ENCODE assay signal across 8 mouse cellular contexts in genomic region chr8:84065037-84065436, GRCm38 (mm10). TPM values are rescaled to one million over a fixed set of nuclear protein-coding genes. Genes with fewer than 3 reads are reported as not detected.
DNase-seq lines count a peak whose midpoint lies in the region; ATAC-seq lines count a peak whose summit lies in the region.

Gene Gm10643 (minus strand): TSS chr8:84065137.

- peak within 1 kb of the TSS; percentile 99 for H3K4me3 ChIP-seq in kidney, embryonic 15.5 days (replicated peaks)
- peak within 1 kb of the TSS; percentile 59 for H3K4me3 ChIP-seq in brown adipose tissue, adult 24 weeks (ENCODE audit: insufficient read depth, low read depth, low read length)
- H3K4me3 ChIP-seq in hindbrain, embryonic 14.5 days (replicated peaks; ENCODE audit: low read length) = peak within 1 kb of the TSS; percentile 92
- H3K4me3 ChIP-seq in midbrain, embryonic 14.5 days (replicated peaks; ENCODE audit: low read depth, low read length) = peak within 1 kb of the TSS; percentile 99

- peak within 1 kb of the TSS; percentile 84 for H3K27ac ChIP-seq in kidney, embryonic 15.5 days
- peak within 1 kb of the TSS; percentile 80 for H3K27ac ChIP-seq in brown adipose tissue, adult 24 weeks (replicated peaks; ENCODE audit: low read depth, low read length)
- H3K27ac ChIP-seq in hindbrain, embryonic 14.5 days = peak within 1 kb of the TSS; percentile 72
- peak within 1 kb of the TSS; percentile 77 for H3K27ac ChIP-seq in midbrain, embryonic 14.5 days (replicated peaks; ENCODE audit: low read depth, low read length)

- H3K4me2 ChIP-seq in kidney, embryonic 15.5 days = peak within 1 kb of the TSS; percentile 86
- peak within 1 kb of the TSS; percentile 77 for H3K4me2 ChIP-seq in hindbrain, embryonic 14.5 days (replicated peaks)
- peak within 1 kb of the TSS; percentile 84 for H3K4me2 ChIP-seq in midbrain, embryonic 14.5 days (ENCODE audit: low read length)

- no peaks in the 10 kb centered on the region for H3K9me3 ChIP-seq in kidney, embryonic 15.5 days (replicated peaks)
- H3K9me3 ChIP-seq in hindbrain, embryonic 14.5 days (ENCODE audit: control insufficient read depth, low read length) = no peaks in the 10 kb centered on the region
- no peaks in the 10 kb centered on the region for H3K9me3 ChIP-seq in midbrain, embryonic 14.5 days (ENCODE audit: control insufficient read depth, low read length)

- intact Hi-C loops in gastrocnemius, postnatal 36 days (cut with DNase I) = no loop called here

- H3K4me1 ChIP-seq in kidney, embryonic 15.5 days = peaks cover 33% of the 10 kb centered on the region
- H3K4me1 ChIP-seq in brown adipose tissue, adult 24 weeks (ENCODE audit: control insufficient read depth, insufficient read depth, insufficient read length, low read length) = peaks cover 20% of the 10 kb centered on the region
- H3K4me1 ChIP-seq in hindbrain, embryonic 14.5 days (replicated peaks; ENCODE audit: control insufficient read depth, insufficient read depth, low read length) = peaks cover 17% of the 10 kb centered on the region
- H3K4me1 ChIP-seq in midbrain, embryonic 14.5 days (ENCODE audit: control insufficient read depth, insufficient read depth, low read length) = peaks cover 21% of the 10 kb centered on the region

- no peak for DNase-seq in kidney, adult 9 months
- DNase-seq in hindbrain, embryonic 14.5 days (ENCODE audit: low spot score) = no peak
- no peak for DNase-seq in midbrain, embryonic 14.5 days
- DNase-seq in gastrocnemius, postnatal 36 days = no peak
- DNase-seq in left cerebral cortex, adult 18-20 months (ENCODE audit: low spot score in 2 of 2) = no peak
- DNase-seq in T-cell, adult 2 months (ENCODE audit: low spot score) = no peak

- 96% methylated on average over 1 of the region's 1 CpGs for WGBS in kidney, embryonic 15.5 days
- 92% methylated on average over 1 of the region's 1 CpGs for WGBS in hindbrain, embryonic 14.5 days
- 97% methylated on average over 1 of the region's 1 CpGs for WGBS in midbrain, embryonic 14.5 days

- H3K36me3 ChIP-seq in kidney, embryonic 15.5 days = no peaks in the 10 kb centered on the region
- H3K36me3 ChIP-seq in hindbrain, embryonic 14.5 days (replicated peaks; ENCODE audit: control insufficient read depth, insufficient read depth) = no peaks in the 10 kb centered on the region
- no peaks in the 10 kb centered on the region for H3K36me3 ChIP-seq in midbrain, embryonic 14.5 days (ENCODE audit: control insufficient read depth, insufficient read depth, low read length)

- ATAC-seq in kidney, embryonic 15.5 days (replicated peaks; ENCODE audit: low FRiP score) = no peak
- ATAC-seq in hindbrain, embryonic 14.5 days (ENCODE audit: low FRiP score) = no peak
- ATAC-seq in midbrain, embryonic 14.5 days (ENCODE audit: low FRiP score, low TSS enrichment) = no peak

- peak within 1 kb of the TSS; percentile 61 for H3K9ac ChIP-seq in kidney, embryonic 15.5 days
- H3K9ac ChIP-seq in hindbrain, embryonic 14.5 days = peak within 1 kb of the TSS; percentile 62
- peak within 1 kb of the TSS; percentile 50 for H3K9ac ChIP-seq in midbrain, embryonic 14.5 days (replicated peaks; ENCODE audit: low read length)

- H3K27me3 ChIP-seq in kidney, embryonic 15.5 days = no peaks in the 10 kb centered on the region
- no peaks in the 10 kb centered on the region for H3K27me3 ChIP-seq in hindbrain, embryonic 14.5 days (ENCODE audit: control insufficient read depth, insufficient read depth, low read length)
- no peaks in the 10 kb centered on the region for H3K27me3 ChIP-seq in midbrain, embryonic 14.5 days (ENCODE audit: control insufficient read depth, insufficient read depth, low read length)

RNA-seq across cellular contexts. Expression of gene Gm10643, which starts in this region (rescaled TPM):
- 1.2 and 1.6 TPM in 2 replicates for polyA plus RNA-seq in kidney, embryonic 15.5 days (2015; fragmentation: Nextera tagmentation; extraction: Ambion mirVana)
- polyA plus RNA-seq in brown adipose tissue, adult 24 weeks (2012; ENCODE audit: insufficient read depth, insufficient read length, missing spikeins) = 1.7 and 2.2 TPM in 2 replicates
- polyA plus RNA-seq in hindbrain, embryonic 14.5 days (2014; fragmentation: Nextera tagmentation; extraction: Ambion mirVana) = 2.1 and 2.7 TPM in 2 replicates
- 1.5 and 2.4 TPM in 2 replicates for polyA plus RNA-seq in midbrain, embryonic 14.5 days (2014; fragmentation: Nextera tagmentation; extraction: Ambion mirVana)
- total RNA-seq in gastrocnemius, postnatal 36 days (2021) = 1 to 10 TPM; 1.6 to 1.7 TPM
- 1 to 10 TPM; 2.9 to 3.5 TPM for total RNA-seq in left cerebral cortex, adult 18-20 months (2021)
